Mouse (Mus musculus) cerebellum, postnatal 10 days (tissue): ENCODE results near the gene Pkd2.
A peak's percentile ranks its signal among the peaks of the same experiment; 100 is the strongest.

Experiments
- DNase-seq, 2 experiments: peaks; one replicate each; pipeline ENCODE4 v3.0.0; 2021; ENCODE audit warnings: mixed read lengths in 2 of 2

Gene Pkd2

GRCm38 (mm10) chr5:104466816-104467215 is 7.6 kb downstream of the Pkd2 start:
- DNase-seq, result no peak

DNA sequence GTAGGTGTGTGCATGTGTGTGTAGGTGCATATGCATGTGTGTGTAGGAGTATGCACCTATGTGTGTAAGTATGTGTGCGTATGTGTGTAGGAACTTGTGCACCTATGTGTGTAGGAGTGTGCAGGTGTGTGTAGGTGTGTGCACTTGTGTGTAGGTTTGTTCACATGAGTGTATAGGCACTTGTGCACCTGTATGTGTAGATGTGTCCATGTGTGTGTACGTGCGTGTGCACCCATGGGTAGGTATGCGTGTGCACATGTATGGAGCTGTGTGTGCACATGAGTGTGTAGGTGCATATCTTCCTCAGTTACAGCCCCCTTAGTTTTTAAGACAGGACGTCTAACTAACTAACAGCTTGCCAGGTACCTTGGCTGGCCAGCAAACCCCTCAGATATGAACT is 9.3 kb downstream of the Pkd2 start:
- no peak for DNase-seq

DNA sequence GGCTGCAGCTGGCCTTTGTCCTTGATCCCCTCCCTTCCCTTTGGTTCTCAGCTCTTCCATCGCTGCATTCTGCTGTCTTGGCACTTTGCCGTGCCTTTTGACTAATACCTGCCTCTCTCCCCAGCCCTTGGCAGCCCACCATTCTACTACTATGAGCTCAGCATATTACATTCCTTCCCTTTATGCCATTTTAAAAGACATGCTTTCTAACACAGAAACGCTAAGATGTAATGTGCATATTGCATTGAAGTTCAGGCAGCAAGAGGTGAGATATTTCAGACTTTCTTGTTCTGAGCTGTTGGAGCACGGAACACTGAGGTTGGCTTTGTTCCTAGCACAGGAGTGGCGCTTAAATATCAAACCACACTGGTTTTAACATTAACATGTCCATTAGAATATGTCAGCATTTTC is 11.7 kb downstream of the Pkd2 start:
- peak; percentile 34 to 50 for DNase-seq

GRCm38 (mm10) chr5:104472371-104472770 is 13.1 kb downstream of the Pkd2 start:
- peak; percentile 46 to 60 for DNase-seq

- DNase-seq, result no peak
These were observed 21.1 kb downstream of the Pkd2 start for GRCm38 (mm10) chr5:104480367-104480766.

DNA sequence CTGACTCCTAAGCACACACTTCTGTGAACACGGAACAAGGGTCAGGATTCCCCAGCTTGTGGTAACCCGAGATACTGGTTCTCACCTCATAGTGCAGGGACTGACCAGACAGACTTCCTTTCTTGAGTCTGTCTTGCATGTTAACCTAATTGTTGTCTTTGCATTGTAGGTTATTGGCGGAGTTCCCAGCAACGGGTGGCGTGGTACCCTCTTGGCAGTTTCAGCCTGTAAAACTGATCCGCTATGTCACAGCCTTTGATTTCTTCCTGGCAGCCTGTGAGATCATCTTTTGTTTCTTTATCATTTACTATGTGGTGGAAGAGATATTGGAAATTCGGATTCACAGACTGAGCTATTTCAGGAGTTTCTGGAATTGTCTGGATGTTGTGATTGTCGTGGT is 23.6 kb downstream of the Pkd2 start:
- DNase-seq, result peak; percentile 18 to 22

GRCm38 (mm10) chr5:104491561-104491960 is 32.3 kb downstream of the Pkd2 start:
- peak; percentile 24 to 44 for DNase-seq

GRCm38 (mm10) chr5:104504883-104505282 is 45.6 kb downstream of the Pkd2 start:
- no peak for DNase-seq

DNA sequence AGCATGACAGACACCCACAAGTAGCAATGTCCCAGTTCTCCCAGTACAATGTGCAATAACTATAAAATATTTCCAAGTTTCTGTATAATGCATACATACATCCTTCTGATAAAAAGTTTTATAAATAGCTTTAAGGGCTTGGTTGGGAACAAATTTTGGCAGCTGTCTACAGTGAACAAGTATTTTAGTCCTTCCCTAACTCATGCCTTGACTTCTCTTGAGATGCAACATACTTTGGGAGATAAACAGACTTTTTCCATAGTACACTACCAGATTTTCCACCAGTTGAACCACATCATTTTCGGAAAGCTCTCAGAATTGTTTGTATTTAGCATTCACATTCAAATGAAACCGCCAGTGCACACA is 48.6 kb downstream of the Pkd2 start:
- DNase-seq, result no peak

- peak; percentile 93 to 95 for DNase-seq
These were observed 49.1 kb downstream of the Pkd2 start, which contains the start of gene BC005561 for GRCm38 (mm10) chr5:104508195-104508891. TSS of gene BC005561 (plus strand) at chr5:104508352.

DNA sequence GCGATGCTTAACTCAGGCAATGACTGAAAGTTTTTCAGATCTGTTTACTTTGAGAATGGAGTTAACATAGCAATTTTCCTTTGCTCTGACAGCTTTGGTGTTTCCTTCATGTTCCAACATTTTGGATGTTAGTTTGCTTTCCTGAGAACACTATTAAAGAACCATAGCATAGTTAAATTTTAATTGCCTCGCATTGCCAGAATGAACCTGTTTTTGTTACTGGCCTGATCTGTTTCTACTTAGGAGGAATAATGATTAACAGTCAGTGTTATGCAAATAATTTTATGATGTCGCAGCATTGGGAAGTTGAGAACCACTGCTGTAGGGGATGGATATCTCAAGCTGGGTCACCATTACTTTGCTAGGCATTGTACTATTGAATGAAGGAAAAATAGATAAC is 52.0 kb downstream of the Pkd2 start:
- DNase-seq, result no peak

GRCm38 (mm10) chr5:104538612-104539011 is 79.4 kb downstream of the Pkd2 start:
- peak; percentile 32 to 35 for DNase-seq

- DNase-seq, result no peak
These were observed 80.1 kb downstream of the Pkd2 start for GRCm38 (mm10) chr5:104539331-104539730.
